Mouse (Mus musculus) myocyte (in vitro differentiated cells): ENCODE measurements at regions not wholly inside any gene's neighbourhood (a gene's known extent, or its start where the extent isn't known, plus 50 kb on each side); places are given as distances from the start of the nearest gene placed in this dataset.

ENCODE experiments used
- H3K27me3 ChIP-seq: one replicate; pipeline ENCODE4 v1.6.1; 2011; ENCODE audit not compliant: control insufficient read depth, insufficient read depth, insufficient read length
- H3K36me3 ChIP-seq: one replicate; pipeline ENCODE4 v1.6.1; 2011; ENCODE audit not compliant: control insufficient read depth, insufficient read depth
- H3K4me2 ChIP-seq: one replicate; pipeline ENCODE4 v1.6.1; 2011; ENCODE audit warnings: low read depth, control low read depth
- H3K4me3 ChIP-seq: one replicate; pipeline ENCODE4 v1.5.1; 2011; ENCODE audit warnings: mild to moderate bottlenecking, control low read depth, moderate library complexity
- H3K79me2 ChIP-seq: one replicate; pipeline ENCODE4 v1.6.1; 2011; ENCODE audit not compliant: control insufficient read depth, insufficient read depth
- H3ac ChIP-seq: one replicate; pipeline ENCODE4 v1.6.1; 2011; ENCODE audit not compliant: control insufficient read depth, insufficient read length
- CEBPB ChIP-seq: IDR thresholded peaks from 2 replicates; pipeline ENCODE4 v1.6.1; 2011; ENCODE audit warnings: mild to moderate bottlenecking, moderate library complexity; ENCODE audit not compliant: poor library complexity, insufficient read depth, severe bottlenecking
- E2F4 ChIP-seq: IDR thresholded peaks from one replicate; pipeline ENCODE4 v1.6.1; 2011; ENCODE audit warnings: mild to moderate bottlenecking, control low read depth, moderate library complexity; ENCODE audit not compliant: insufficient read depth
- MAX ChIP-seq: IDR thresholded peaks from one replicate; pipeline ENCODE4 v1.6.1; 2011; ENCODE audit warnings: low read depth, mild to moderate bottlenecking, control low read depth
- MYOD1 ChIP-seq, 3 experiments: IDR thresholded peaks; one replicate each; pipeline ENCODE4 v1.6.1; 2011; ENCODE audit warnings: control low read depth in 2 of 3, low read depth in 2 of 3, mild to moderate bottlenecking in 2 of 3, moderate library complexity in 1 of 3; ENCODE audit not compliant: insufficient read length in 2 of 3, control insufficient read depth in 1 of 3
- MYOG ChIP-seq, 3 experiments: IDR thresholded peaks; one replicate each; pipeline ENCODE4 v1.6.1; 2011; ENCODE audit warnings: control low read depth in 2 of 3, low read depth in 2 of 3, mild to moderate bottlenecking in 2 of 3; ENCODE audit not compliant: insufficient read length in 2 of 3, control insufficient read depth in 1 of 3, insufficient read depth in 1 of 3
- POLR2A ChIP-seq: IDR thresholded peaks from one replicate; pipeline ENCODE4 v1.6.1; 2011; ENCODE audit warnings: low read depth, mild to moderate bottlenecking, control low read depth, moderate library complexity; ENCODE audit not compliant: insufficient read length
- POLR2AphosphoS2 ChIP-seq: IDR thresholded peaks from one replicate; pipeline ENCODE4 v1.6.1; 2011; ENCODE audit warnings: low read depth, control low read depth; ENCODE audit not compliant: insufficient read length
- REST ChIP-seq: IDR thresholded peaks from one replicate; pipeline ENCODE4 v1.6.1; 2011; ENCODE audit warnings: mild to moderate bottlenecking, control low read depth, moderate library complexity; ENCODE audit not compliant: insufficient read depth, insufficient read length
- SRF ChIP-seq: IDR thresholded peaks from one replicate; pipeline ENCODE4 v1.6.1; 2011; ENCODE audit warnings: low read depth; ENCODE audit not compliant: control insufficient read depth, insufficient read length
- TCF12 ChIP-seq: IDR thresholded peaks from one replicate; pipeline ENCODE4 v1.6.1; 2011; ENCODE audit warnings: mild to moderate bottlenecking, control low read depth; ENCODE audit not compliant: poor library complexity, insufficient read depth, severe bottlenecking
- TCF3 ChIP-seq: IDR thresholded peaks from one replicate; pipeline ENCODE4 v1.6.1; 2011; ENCODE audit warnings: low read depth, control low read depth; ENCODE audit not compliant: insufficient read length
- USF1 ChIP-seq: IDR thresholded peaks from one replicate; pipeline ENCODE4 v1.6.1; 2011; ENCODE audit warnings: low read depth, mild to moderate bottlenecking, control low read depth, moderate library complexity

- Histone ChIP-seq H3K4me3 (no peak overlapping the region), H3K79me2 (no peaks in the 10 kb centered on the region), H3ac (no peak overlapping the region), H3K36me3 (no peaks in the 10 kb centered on the region), H3K27me3 (no peaks in the 10 kb centered on the region), H3K4me2 (no peak overlapping the region)
- TF ChIP-seq MYOG (IDR thresholded peaks at IDR 0.05; ENCODE audit: control insufficient read depth in 1 of 3, insufficient read depth in 1 of 3, insufficient read length in 2 of 3, low read depth in 2 of 3), result no peak
- no peak for TF ChIP-seq REST
- TF ChIP-seq MYOD1 (IDR thresholded peaks at IDR 0.05; ENCODE audit: control insufficient read depth in 1 of 3, insufficient read length in 2 of 3, low read depth in 2 of 3), result no peak
- no peak for TF ChIP-seq E2F4
- TF ChIP-seq POLR2A, result no peak
- TF ChIP-seq MAX, result no peak
Observed at GRCm38 (mm10) chr14:76359837-76360410, 54.8 kb upstream of the Tsc22d1 start.

- no peak for TF ChIP-seq MAX
- TF ChIP-seq USF1, result no peak
- no peak for TF ChIP-seq E2F4
- no peak for TF ChIP-seq SRF
- no peak for TF ChIP-seq REST
- TF ChIP-seq TCF12, result no peak
- TF ChIP-seq POLR2A, result no peak
- TF ChIP-seq CEBPB, result no peak
- TF ChIP-seq TCF3, result no peak
- no peak for TF ChIP-seq POLR2AphosphoS2
- no peak for TF ChIP-seq MYOD1 (IDR thresholded peaks at IDR 0.05; ENCODE audit: control insufficient read depth in 1 of 3, insufficient read length in 2 of 3, low read depth in 2 of 3)
- no peak for TF ChIP-seq MYOG (IDR thresholded peaks at IDR 0.05; ENCODE audit: control insufficient read depth in 1 of 3, insufficient read depth in 1 of 3, insufficient read length in 2 of 3, low read depth in 2 of 3)
- Histone ChIP-seq H3K4me3 (no peak overlapping the region), H3K4me2 (no peak overlapping the region), H3ac (no peak overlapping the region), H3K79me2 (no peaks in the 10 kb centered on the region), H3K27me3 (no peaks in the 10 kb centered on the region), H3K36me3 (no peaks in the 10 kb centered on the region)
Observed at GRCm38 (mm10) chr14:76364034-76364433, 50.7 kb upstream of the Tsc22d1 start.
